Mouse (Mus musculus) hematopoietic stem cell, adult 5-6 weeks (primary cell): Measurements from ENCODE around the gene Gm49776. TPM values are rescaled to one million over a fixed set of nuclear protein-coding genes. Genes with fewer than 3 reads are reported as not detected.

Source experiments
- ATAC-seq, 2 experiments: fragments of 125-278 bp in 1 of 2; replicated peaks in 1 of 2; 2 replicates each; pipeline ENCODE4 v1.8.0; 2016 to 2017; ENCODE audit warnings: inconsistent platforms in 2 of 2, mild to moderate bottlenecking in 2 of 2, moderate number of reproducible peaks in 2 of 2, low read depth in 1 of 2, moderate TSS enrichment in 1 of 2; ENCODE audit not compliant: low FRiP score in 2 of 2, poor library complexity in 2 of 2, severe bottlenecking in 2 of 2, insufficient read depth in 1 of 2, low TSS enrichment in 1 of 2
- total RNA-seq: library from RNA; stranded (forward); fragments of 172-1452, 232-1000 nt; gene quantifications from 2 replicates; pipeline ENCODE4 v1.2.3, GENCODE M21; 2017

Gene Gm49776
- total RNA-seq, 1 experiment from 2014 or later, result not detected

GRCm38 (mm10) chr16:18236676-18237501, 21.2 kb downstream of the Gm49776 start:
- ATAC-seq, result no peak

- ATAC-seq, result peak; percentile 17 to 30
Observed at GRCm38 (mm10) chr16:18235389-18236065, 22.6 kb downstream of the Gm49776 start.

DNA sequence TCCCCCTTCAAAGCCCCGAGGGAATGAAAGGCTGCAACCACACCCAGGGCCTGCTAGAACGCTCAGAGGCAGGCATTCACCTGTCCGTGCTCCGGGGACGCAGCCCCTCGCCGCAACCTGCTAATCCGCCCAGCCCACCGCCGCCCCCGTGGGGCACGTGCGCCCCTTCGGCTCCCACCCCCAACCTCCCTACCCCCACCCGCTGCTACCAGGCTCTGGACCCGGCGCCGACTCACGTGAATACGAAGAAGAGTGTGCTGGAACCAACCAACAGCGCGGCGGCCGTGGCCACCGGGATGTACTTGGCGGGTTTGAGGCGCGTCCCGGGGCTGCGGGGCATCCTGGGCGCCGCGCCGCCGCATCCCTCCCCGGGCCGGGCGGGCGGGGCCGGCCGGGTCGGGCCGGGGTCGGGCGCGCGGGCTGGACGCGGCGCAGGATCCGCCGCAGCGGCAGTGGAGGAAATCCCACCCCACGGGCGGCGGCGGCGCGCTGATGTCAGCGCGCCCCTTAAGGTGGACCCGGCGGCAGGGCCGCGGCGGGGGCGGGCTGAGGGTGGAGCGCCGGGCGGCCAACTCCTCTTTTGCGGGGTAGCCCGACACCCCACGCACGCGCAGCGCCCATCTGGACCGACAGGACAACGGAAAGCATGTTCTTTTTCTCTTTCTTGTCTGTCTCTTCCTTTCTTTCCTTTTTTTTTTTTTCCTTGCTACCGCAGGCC, 23.3 kb downstream of the Gm49776 start, which contains the start of gene Zdhhc8:
Zdhhc8 (minus strand) TSS at position 466 of the 718 bp plus-strand sequence.
- ATAC-seq, result peak; percentile 33 to 42

DNA sequence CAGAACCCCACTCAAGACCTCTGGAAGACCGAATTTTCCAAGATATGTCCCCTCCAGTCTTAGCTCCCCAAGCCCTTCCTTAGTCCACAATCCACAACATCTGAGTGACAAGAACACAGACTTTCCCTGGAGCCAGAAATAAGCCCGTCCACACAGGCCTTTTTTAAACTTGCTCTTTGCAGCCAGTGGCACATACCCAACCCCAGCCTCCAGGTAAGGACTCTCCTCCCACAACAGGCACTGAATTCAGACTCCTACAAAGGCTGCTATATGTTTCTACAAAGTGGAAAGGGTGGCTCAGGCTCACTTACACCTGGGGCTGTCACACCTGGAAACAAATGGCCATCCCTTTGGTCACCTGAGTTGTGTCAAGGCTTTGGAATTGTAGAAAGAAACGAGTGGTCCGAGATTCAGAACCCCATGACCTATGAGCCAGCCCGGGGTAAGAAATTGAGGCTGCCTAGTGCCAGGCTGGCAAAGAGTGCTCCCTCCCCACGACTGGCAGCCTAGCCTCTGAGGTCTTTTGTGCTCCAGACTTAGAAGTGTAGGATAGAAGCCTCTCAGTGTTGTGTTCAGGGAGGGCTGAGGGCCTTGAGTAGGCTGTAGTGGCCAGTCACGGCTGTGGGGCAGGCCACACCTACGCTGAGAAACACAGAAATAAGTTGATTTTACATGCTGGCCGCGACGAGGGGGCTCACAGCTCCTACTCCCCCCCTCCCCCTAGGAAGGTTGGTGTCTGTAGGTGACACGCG, 24.0 kb downstream of the Gm49776 start:
- ATAC-seq, result no peak

GRCm38 (mm10) chr16:18233451-18233850, 24.7 kb downstream of the Gm49776 start:
- peak in 1 of 2 experiments; percentile 47; a peak in 1 of 4 replicates for ATAC-seq

DNA sequence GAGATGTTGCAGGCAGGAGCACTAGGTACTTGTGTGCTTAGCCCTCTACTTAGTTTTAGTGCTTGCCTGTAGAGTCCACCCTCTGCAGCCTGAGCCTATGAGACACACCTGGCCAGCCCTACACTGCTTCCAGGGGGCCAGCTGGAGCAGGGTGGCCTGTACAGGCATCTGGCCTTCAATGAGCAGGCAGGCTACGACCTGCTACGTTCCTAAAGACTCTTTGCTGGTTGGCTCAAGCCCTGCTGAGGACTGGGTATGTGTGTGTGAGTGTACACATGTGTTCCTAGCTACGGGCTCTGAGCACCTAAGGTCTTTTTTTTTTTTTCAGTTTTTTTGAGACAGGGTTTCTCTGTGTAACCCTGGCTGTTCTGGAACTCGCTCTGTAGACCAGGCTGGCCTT, 26.7 kb downstream of the Gm49776 start:
- no peak for ATAC-seq

DNA sequence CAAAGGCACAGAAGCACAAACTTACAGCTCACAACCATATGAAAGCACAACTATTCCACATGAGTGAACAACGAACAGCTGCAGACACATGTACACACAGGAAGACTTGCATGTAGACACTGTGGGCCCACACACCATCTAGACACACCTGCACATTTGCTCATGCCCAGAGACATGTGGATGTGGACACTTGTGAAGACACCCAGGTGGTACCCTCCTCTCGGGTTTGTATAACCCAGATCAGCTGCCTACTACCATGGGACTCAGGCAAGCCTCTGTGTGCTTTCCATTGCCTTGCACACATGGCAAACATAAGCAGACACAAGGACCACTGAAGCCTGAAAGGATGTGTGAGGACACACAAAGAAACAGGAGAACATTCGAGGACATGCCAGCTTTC, 27.1 kb downstream of the Gm49776 start:
- no peak for ATAC-seq

- no peak for ATAC-seq
Observed at GRCm38 (mm10) chr16:18230617-18231016, 27.5 kb downstream of the Gm49776 start.

DNA sequence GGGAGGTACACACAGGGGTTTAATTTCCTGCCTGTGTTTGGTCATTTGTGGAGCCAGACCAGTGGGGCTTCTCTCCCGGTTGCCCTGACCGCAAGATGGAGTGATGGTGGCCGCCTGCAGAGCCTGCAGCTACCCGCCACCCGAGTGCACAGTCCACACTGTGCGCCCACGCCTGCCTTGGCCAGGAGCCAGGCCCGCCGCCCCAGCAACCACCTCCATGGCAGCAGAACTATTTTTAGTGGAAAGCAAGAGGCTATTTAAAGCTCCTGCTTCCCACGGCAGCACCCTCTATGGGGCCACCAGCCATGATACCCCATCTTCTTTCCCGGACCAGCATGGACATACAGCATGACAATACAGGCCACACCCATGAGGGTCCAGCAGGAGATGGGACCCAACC, 28.5 kb downstream of the Gm49776 start:
- no peak for ATAC-seq

- no peak for ATAC-seq
Observed at GRCm38 (mm10) chr16:18228856-18229255, 29.3 kb downstream of the Gm49776 start.

- ATAC-seq, result no peak
Observed at GRCm38 (mm10) chr16:18227897-18228422, 30.2 kb downstream of the Gm49776 start.

DNA sequence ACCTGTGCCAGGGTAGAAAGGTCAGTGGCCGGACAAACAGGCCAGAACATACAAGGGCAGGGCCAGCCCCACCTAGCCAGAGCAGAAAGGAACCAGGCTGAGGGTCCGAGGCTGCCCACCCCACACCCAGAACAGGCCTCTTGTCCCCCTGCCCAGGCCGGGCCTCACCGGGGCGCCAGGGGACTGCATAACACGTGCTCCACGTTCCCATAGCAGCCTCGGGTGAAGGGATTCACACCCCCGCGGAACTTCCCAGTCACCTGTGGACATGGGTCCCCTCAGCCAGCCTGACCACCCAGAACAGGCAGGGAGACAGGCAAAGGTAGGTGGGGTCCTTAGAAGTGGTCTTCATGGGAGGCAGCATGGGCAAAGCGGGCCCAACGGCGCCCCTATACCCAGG, 30.9 kb downstream of the Gm49776 start:
- ATAC-seq, result no peak

GRCm38 (mm10) chr16:18222188-18222587, 35.9 kb downstream of the Gm49776 start:
- ATAC-seq, result no peak

- no peak for ATAC-seq
Observed at GRCm38 (mm10) chr16:18221543-18221898, 36.6 kb downstream of the Gm49776 start.

DNA sequence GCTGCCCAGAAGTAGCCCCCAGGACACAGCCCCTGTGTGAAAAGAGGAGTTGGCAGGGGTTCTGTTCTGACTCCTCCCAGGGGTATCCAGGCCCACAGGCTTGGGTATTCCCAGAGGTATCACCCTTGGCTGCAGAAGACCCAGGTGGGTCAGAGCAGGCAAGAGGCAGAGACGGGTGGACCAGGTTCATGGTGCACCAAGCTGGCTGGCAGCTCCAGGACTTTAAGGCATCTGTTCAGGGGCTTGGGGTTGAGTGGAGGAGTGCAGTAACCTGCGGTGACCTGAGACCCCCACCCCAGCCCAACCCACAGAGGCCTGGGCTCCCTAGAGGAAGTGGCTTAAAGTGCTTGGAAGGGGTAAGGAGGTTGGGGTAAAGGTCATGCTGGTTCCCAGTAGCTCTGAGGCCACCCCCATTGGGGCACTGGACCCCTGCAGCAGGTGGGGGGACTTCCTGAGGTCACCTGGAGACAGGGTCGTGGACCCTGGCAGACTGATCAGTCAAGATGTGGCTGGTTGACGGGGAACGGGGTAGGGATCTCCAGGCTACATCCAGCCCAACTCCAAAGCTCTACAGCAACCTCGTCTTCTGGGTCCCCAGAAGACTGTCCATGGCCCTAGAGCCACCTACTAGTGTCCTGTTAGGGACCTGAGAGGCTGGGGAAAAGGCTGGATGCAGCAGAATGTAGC, 37.1 kb downstream of the Gm49776 start:
- no peak for ATAC-seq

GRCm38 (mm10) chr16:18220001-18220400, 38.1 kb downstream of the Gm49776 start:
- peak; percentile 44 to 76 for ATAC-seq

DNA sequence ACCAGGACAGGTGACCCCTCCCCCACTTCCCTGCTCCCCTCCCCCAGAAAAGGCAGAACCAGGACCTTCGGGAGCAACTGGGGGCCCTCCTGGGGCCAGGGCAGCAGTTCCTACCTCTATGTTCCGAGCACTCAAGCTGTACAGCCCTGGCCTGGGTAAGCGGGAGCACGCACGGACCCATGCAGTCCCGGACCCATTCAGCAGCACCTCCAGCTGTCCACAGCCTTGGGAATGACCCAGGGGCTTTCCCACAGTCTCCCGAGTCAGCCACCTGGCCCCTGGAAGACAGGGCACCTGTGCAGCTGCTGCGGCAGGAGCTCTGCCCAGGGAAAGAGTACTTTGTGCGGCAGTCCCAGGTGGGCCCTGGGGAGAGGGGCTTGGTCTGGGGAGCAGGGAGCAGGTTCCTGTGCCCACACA, 39.5 kb downstream of the Gm49776 start:
- ATAC-seq, result no peak
